Mouse (Mus musculus): ENCODE results near the gene Zfp64.

GRCm38 (mm10) chr2:168970131-168970530, 14.7 kb upstream of the Zfp64 start:
- TF ChIP-seq EP300 (IDR thresholded peaks at IDR 0.05; ENCODE audit: low read depth): no peak
- no peak for TF ChIP-seq CTCF (IDR thresholded peaks at IDR 0.05; ENCODE audit: low read depth)
